14 mouse cellular contexts compared by ENCODE assay signal in genomic region chr13:55392933-55393332, GRCm38 (mm10). TPM values are rescaled to one million over a fixed set of nuclear protein-coding genes. Genes with fewer than 3 reads are reported as not detected.
DNase-seq lines count a peak whose midpoint lies in the region; ATAC-seq and TF ChIP-seq lines count a peak whose summit lies in the region.
"Had no signal": no experiment of that assay in that cellular context is flagged by ENCODE, and none has a peak within 500 bp of the region (broad histone marks: within the 10 kb centered on the region; RNA-seq: fewer than 3 reads in every experiment).

No protein-coding gene starts in this region.

- H3K27ac ChIP-seq in heart, adult 2 months: no peak overlapping the region
- no peak overlapping the region for H3K27ac ChIP-seq in neural tube, embryonic 15.5 days (replicated peaks)
- H3K27ac ChIP-seq: embryonic facial prominence, embryonic 12.5 days; lung, embryonic 15.5 days had no signal

- TF ChIP-seq CTCF in heart, adult 2 months (IDR thresholded peaks at IDR 0.05): peak; percentile 50

- intact Hi-C loops in heart, adult 2 months (cut with DNase I): no loop called here

- 72% methylated on average over 4 of the region's 4 CpGs for WGBS in heart, adult 2 months
- WGBS in neural tube, embryonic 15.5 days: 71% methylated on average over 4 of the region's 4 CpGs

- H3K36me3 ChIP-seq in heart, adult 2 months (ENCODE audit: control insufficient read depth, insufficient read depth, low read length): no peaks in the 10 kb centered on the region
- no peaks in the 10 kb centered on the region for H3K36me3 ChIP-seq in neural tube, embryonic 15.5 days
- H3K36me3 ChIP-seq: embryonic facial prominence, embryonic 12.5 days; lung, embryonic 15.5 days had no signal

- DNase-seq in heart, adult 2 months: no peak
- DNase-seq in heart, adult 9 months (ENCODE audit: low spot score in 2 of 2): no peak
- peak; percentile 33 for DNase-seq in spleen, adult 12 weeks (ENCODE audit: low spot score)
- DNase-seq in spleen, adult 18-20 months: no peak
- DNase-seq in thymus, postnatal 36 days: peak; percentile 52 to 53
- DNase-seq in gastrocnemius, postnatal 10 days: no peak
- DNase-seq: heart, postnatal 36 days had no signal

- H3K4me3 ChIP-seq in heart, adult 2 months: no peak overlapping the region
- H3K4me3 ChIP-seq in neural tube, embryonic 15.5 days (replicated peaks): no peak overlapping the region
- H3K4me3 ChIP-seq: embryonic facial prominence, embryonic 12.5 days; lung, embryonic 15.5 days; myocyte had no signal

- no peak for TF ChIP-seq EP300 in heart, adult 2 months (IDR thresholded peaks at IDR 0.05; ENCODE audit: insufficient read depth, low read depth, low read length)

- TF ChIP-seq POLR2A in heart, adult 2 months (IDR thresholded peaks at IDR 0.05; ENCODE audit: insufficient read depth, low read depth, low read length): no peak

- no peaks in the 10 kb centered on the region for H3K79me2 ChIP-seq in heart, adult 2 months (replicated peaks; ENCODE audit: control insufficient read depth, insufficient read depth, low read length)

- no peaks in the 10 kb centered on the region; the same call in 1 of the 2 replicates for H3K27me3 ChIP-seq in heart, adult 2 months (ENCODE audit: control insufficient read depth, insufficient read depth, low read length)
- no peaks in the 10 kb centered on the region; the same call in 1 of the 2 replicates for H3K27me3 ChIP-seq in neural tube, embryonic 15.5 days (replicated peaks)
- H3K27me3 ChIP-seq: embryonic facial prominence, embryonic 12.5 days; lung, embryonic 15.5 days had no signal

- no peak overlapping the region for H3K9ac ChIP-seq in heart, adult 2 months (ENCODE audit: low read depth, low read length)
- no peak overlapping the region for H3K9ac ChIP-seq in neural tube, embryonic 15.5 days (replicated peaks)
- H3K9ac ChIP-seq: embryonic facial prominence, embryonic 12.5 days; lung, embryonic 15.5 days had no signal

- H3K9me3 ChIP-seq in neural tube, embryonic 15.5 days (replicated peaks): no peaks in the 10 kb centered on the region
- H3K9me3 ChIP-seq: embryonic facial prominence, embryonic 12.5 days; lung, embryonic 15.5 days had no signal

- no peak overlapping the region for H3K4me2 ChIP-seq in neural tube, embryonic 15.5 days
- H3K4me2 ChIP-seq: embryonic facial prominence, embryonic 12.5 days; lung, embryonic 15.5 days had no signal

- 0 out of 2 replicates have a peak, but pooled peaks have one; percentile 39 for ATAC-seq in common myeloid progenitor, adult 5-6 weeks (replicated peaks; ENCODE audit: low read depth, poor library complexity, severe bottlenecking)
- no peak for ATAC-seq in neural tube, embryonic 15.5 days (ENCODE audit: low FRiP score)

- H3K4me1 ChIP-seq in heart, adult 2 months (ENCODE audit: control insufficient read depth, insufficient read depth, low read length): no peaks in the 10 kb centered on the region
- H3K4me1 ChIP-seq in neural tube, embryonic 15.5 days: no peaks in the 10 kb centered on the region
- H3K4me1 ChIP-seq: lung, embryonic 15.5 days had no signal

RNA-seq across cellular contexts. Expression of gene Slc34a1, which starts 5.1 kb away (rescaled TPM):
- not detected for total RNA-seq in heart, adult 2 months (2021)
- 0.16 and 0.18 TPM in 2 replicates for polyA plus RNA-seq in heart, adult 2 months (2012; rRNA removed)
- not detected in 2 replicates for total RNA-seq in common myeloid progenitor, adult 5-6 weeks (2017)
- polyA plus RNA-seq in neural tube, embryonic 15.5 days (2015; fragmentation: Nextera tagmentation; extraction: Ambion mirVana): 0.20 TPM in 1 of 2 replicates, not detected in the other
- under 1 TPM in 1 of 2 experiments, not detected in 1; 0.11 TPM for total RNA-seq in gastrocnemius, postnatal 10 days (2021)
- total RNA-seq: heart, postnatal 36 days; layer of hippocampus, postnatal 10 days had no signal
- polyA plus RNA-seq: embryonic facial prominence, embryonic 12.5 days had no signal

RNA-seq across cellular contexts. Expression of gene Pfn3, which starts 22.1 kb away (rescaled TPM):
- not detected for total RNA-seq in heart, adult 2 months (2021)
- not detected in 2 replicates for polyA plus RNA-seq in heart, adult 2 months (2012; rRNA removed)
- not detected in 2 replicates for total RNA-seq in common myeloid progenitor, adult 5-6 weeks (2017)
- polyA plus RNA-seq in neural tube, embryonic 15.5 days (2015; fragmentation: Nextera tagmentation; extraction: Ambion mirVana): 0.50 and 1.4 TPM in 2 replicates
- total RNA-seq in gastrocnemius, postnatal 10 days (2021): not detected
- total RNA-seq: gastrocnemius, adult 18-20 months; heart, postnatal 36 days had no signal
- polyA plus RNA-seq: embryonic facial prominence, embryonic 12.5 days; lung, embryonic 15.5 days; myocyte had no signal

RNA-seq across cellular contexts. Expression of gene Rgs14, which starts 23.4 kb away (rescaled TPM):
- under 1 TPM; 0.23 to 0.73 TPM for total RNA-seq in heart, adult 2 months (2021)
- 0.97 and 1.9 TPM in 2 replicates for polyA plus RNA-seq in heart, adult 2 months (2012; rRNA removed)
- 4.2 and 8.7 TPM in 2 replicates for total RNA-seq in common myeloid progenitor, adult 5-6 weeks (2017)
- polyA plus RNA-seq in neural tube, embryonic 15.5 days (2015; fragmentation: Nextera tagmentation; extraction: Ambion mirVana): 0.81 and 2.6 TPM in 2 replicates
- under 1 TPM; 0.19 to 0.36 TPM for total RNA-seq in gastrocnemius, postnatal 10 days (2021)

RNA-seq across cellular contexts. Expression of gene Lman2, which starts 30.4 kb away (rescaled TPM):
- 10 to 100 TPM; 50.5 to 52.2 TPM for total RNA-seq in heart, adult 2 months (2021)
- 52.6 and 83.6 TPM in 2 replicates for polyA plus RNA-seq in heart, adult 2 months (2012; rRNA removed)
- 83.6 and 85.1 TPM in 2 replicates for total RNA-seq in common myeloid progenitor, adult 5-6 weeks (2017)
- polyA plus RNA-seq in neural tube, embryonic 15.5 days (2015; fragmentation: Nextera tagmentation; extraction: Ambion mirVana): 44.9 and 57.7 TPM in 2 replicates
- total RNA-seq in gastrocnemius, postnatal 10 days (2021): 10 to 100 TPM; 37.0 to 45.1 TPM

RNA-seq across cellular contexts. Expression of gene F12, which starts 33.7 kb away (rescaled TPM):
- not detected for total RNA-seq in heart, adult 2 months (2021)
- 0.23 TPM in 1 of 2 replicates, not detected in the other for polyA plus RNA-seq in heart, adult 2 months (2012; rRNA removed)
- not detected in 2 replicates for total RNA-seq in common myeloid progenitor, adult 5-6 weeks (2017)
- polyA plus RNA-seq in neural tube, embryonic 15.5 days (2015; fragmentation: Nextera tagmentation; extraction: Ambion mirVana): 0.18 and 0.47 TPM in 2 replicates
- total RNA-seq in gastrocnemius, postnatal 10 days (2021): under 1 TPM in 1 of 2 experiments, not detected in 1; 0.34 TPM
- total RNA-seq: heart, postnatal 36 days had no signal
- polyA plus RNA-seq: myocyte had no signal

Comparison
In these comparisons a context has a peak if more than half of its experiments do, and no peak if none do; other contexts are left out.
1. DNase-seq: peak in spleen, adult 12 weeks (single experiment) and thymus, postnatal 36 days (2 of 2); none in heart, adult 2 months (0 of 2), heart, adult 9 months (0 of 2), spleen, adult 18-20 months (0 of 2) and gastrocnemius, postnatal 10 days (single experiment).